Mouse (Mus musculus) embryonic fibroblast, embryonic 13.5 days (primary cell): Measurements from ENCODE around the gene Myh10. TPM values are rescaled to one million over a fixed set of nuclear protein-coding genes. Genes with fewer than 3 reads are reported as not detected.

Source experiments
- H3K27ac ChIP-seq: 2 replicates; pipeline ENCODE4 v1.5.1; 2012; ENCODE audit warnings: low read length, control low read depth, inconsistent platforms; ENCODE audit not compliant: insufficient read depth
- H3K4me1 ChIP-seq: 2 replicates; pipeline ENCODE4 v1.6.1; 2011; ENCODE audit warnings: low read length; ENCODE audit not compliant: control insufficient read depth, insufficient read depth
- H3K4me3 ChIP-seq: 2 replicates; pipeline ENCODE4 v1.5.1; 2011; ENCODE audit warnings: mild to moderate bottlenecking, control low read depth, low read length; ENCODE audit not compliant: insufficient read depth
- CTCF ChIP-seq: IDR thresholded peaks from 2 replicates; pipeline ENCODE4 v1.5.1; 2011; ENCODE audit warnings: mild to moderate bottlenecking, control low read depth, low read length, moderate library complexity, borderline replicate concordance; ENCODE audit not compliant: insufficient read depth
- POLR2A ChIP-seq: IDR thresholded peaks from 2 replicates; pipeline ENCODE4 v1.6.1; 2011; ENCODE audit warnings: low read depth, mild to moderate bottlenecking, control low read depth, low read length, moderate library complexity
- polyA plus RNA-seq: library from polyadenylated mRNA; stranded (reverse); fragments of >200 nt; gene quantifications from 2 replicates; pipeline ENCODE4 v1.2.4, GENCODE M21; 2011; ENCODE audit warnings: low read depth; ENCODE audit not compliant: missing spikeins, insufficient read length

The Myh10 gene
- polyA plus RNA-seq = 459 and 533 TPM in 2 replicates

- Histone ChIP-seq H3K4me3 (peak within 1 kb of the TSS; percentile 84), H3K27ac (peak within 1 kb of the TSS; percentile 86), H3K4me1 (no peaks in the 10 kb centered on the region; the same call in 1 of the 2 replicates)
- peak; percentile 91 for TF ChIP-seq POLR2A
- TF ChIP-seq CTCF = no peak
Observed at GRCm38 (mm10) chr11:68691321-68692009, at the start of gene Myh10. TSS of gene Myh10 (plus strand) at chr11:68691559.

GRCm38 (mm10) chr11:68644781-68645180, 46.6 kb upstream of the Myh10 start:
- TF ChIP-seq CTCF (no peak), POLR2A (no peak)
- Histone ChIP-seq H3K4me1 (peaks cover 8% of the 10 kb centered on the region), H3K27ac (no peak overlapping the region), H3K4me3 (no peak overlapping the region)

GRCm38 (mm10) chr11:68647808-68648207, 43.6 kb upstream of the Myh10 start:
- Histone ChIP-seq H3K4me3 (no peak overlapping the region), H3K4me1 (peaks cover 5% of the 10 kb centered on the region), H3K27ac (no peak overlapping the region)
- TF ChIP-seq POLR2A (no peak), CTCF (no peak)

GRCm38 (mm10) chr11:68648385-68649148, 42.8 kb upstream of the Myh10 start:
- H3K4me1 ChIP-seq = peaks cover 5% of the 10 kb centered on the region
- no peak overlapping the region for H3K27ac ChIP-seq
- no peak for TF ChIP-seq CTCF
- TF ChIP-seq POLR2A = no peak
- no peak overlapping the region for H3K4me3 ChIP-seq

- Histone ChIP-seq H3K4me1 (peaks cover 5% of the 10 kb centered on the region; the same call in 1 of the 2 replicates), H3K27ac (no peak overlapping the region), H3K4me3 (no peak overlapping the region)
- no peak for TF ChIP-seq POLR2A
- no peak for TF ChIP-seq CTCF
Observed at GRCm38 (mm10) chr11:68651518-68651917, 39.8 kb upstream of the Myh10 start.

GRCm38 (mm10) chr11:68655524-68655923, 35.8 kb upstream of the Myh10 start:
- no peak overlapping the region for H3K4me3 ChIP-seq
- TF ChIP-seq POLR2A (no peak), CTCF (no peak)
- no peak overlapping the region for H3K27ac ChIP-seq
- peaks cover 5% of the 10 kb centered on the region for H3K4me1 ChIP-seq

GRCm38 (mm10) chr11:68656887-68657685, 34.3 kb upstream of the Myh10 start:
- peak overlapping the region; percentile 58 for H3K27ac ChIP-seq
- no peak overlapping the region for H3K4me3 ChIP-seq
- H3K4me1 ChIP-seq = peaks cover 5% of the 10 kb centered on the region
- no peak for TF ChIP-seq POLR2A
- TF ChIP-seq CTCF = no peak

- Histone ChIP-seq H3K4me1 (peaks cover 5% of the 10 kb centered on the region), H3K4me3 (no peak overlapping the region)
- no peak for TF ChIP-seq CTCF
- no peak for TF ChIP-seq POLR2A
Observed at GRCm38 (mm10) chr11:68657811-68658210, 33.5 kb upstream of the Myh10 start.

GRCm38 (mm10) chr11:68665331-68665730, 26.0 kb upstream of the Myh10 start:
- no peaks in the 10 kb centered on the region for H3K4me1 ChIP-seq
- TF ChIP-seq CTCF = no peak
- no peak for TF ChIP-seq POLR2A
- no peak overlapping the region for H3K4me3 ChIP-seq
- peak overlapping the region; percentile 90 for H3K27ac ChIP-seq

More at GRCm38 (mm10) chr11:68657811-68658210, 33.5 kb upstream of the Myh10 start:
- H3K27ac ChIP-seq = peak overlapping the region; percentile 58
